Mouse (Mus musculus) layer of hippocampus, postnatal 14 days (tissue): ENCODE measurements around the gene Thbs4. TPM values are rescaled to one million over a fixed set of nuclear protein-coding genes. Genes with fewer than 3 reads are reported as not detected.

Experiments
- DNase-seq, 2 experiments: peaks; one replicate each; pipeline ENCODE4 v3.0.0; 2021 to 2022; ENCODE audit warnings: low spot score in 2 of 2, mixed read lengths in 1 of 2
- total RNA-seq, 2 experiments: library from RNA; stranded (reverse); gene quantifications; 2 replicates each; pipeline ENCODE4 v1.2.3; 2021

Gene Thbs4
- total RNA-seq, 2 experiments from 2014 or later: 11.7 to 13.5 TPM

DNA sequence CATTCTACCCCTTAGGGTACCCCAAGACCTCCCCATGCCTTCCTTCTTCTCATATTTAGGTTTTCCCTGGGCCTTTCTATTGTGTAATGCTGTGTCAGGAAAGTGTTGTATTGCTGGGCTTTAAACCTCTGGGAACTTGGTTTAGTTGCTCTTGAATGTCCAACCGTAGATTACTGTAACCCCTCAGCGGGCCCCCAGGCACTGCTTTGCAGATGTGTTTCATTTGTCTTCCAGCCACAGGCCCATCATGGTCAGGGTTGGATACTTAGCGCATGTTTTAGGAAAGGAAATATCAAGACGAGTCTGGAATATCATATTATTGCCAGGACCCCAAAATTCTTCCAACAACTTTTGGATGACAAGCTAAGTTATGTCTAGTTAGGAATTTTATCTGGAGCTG is 73.6 kb downstream of the Thbs4 start:
- DNase-seq: no peak

DNA sequence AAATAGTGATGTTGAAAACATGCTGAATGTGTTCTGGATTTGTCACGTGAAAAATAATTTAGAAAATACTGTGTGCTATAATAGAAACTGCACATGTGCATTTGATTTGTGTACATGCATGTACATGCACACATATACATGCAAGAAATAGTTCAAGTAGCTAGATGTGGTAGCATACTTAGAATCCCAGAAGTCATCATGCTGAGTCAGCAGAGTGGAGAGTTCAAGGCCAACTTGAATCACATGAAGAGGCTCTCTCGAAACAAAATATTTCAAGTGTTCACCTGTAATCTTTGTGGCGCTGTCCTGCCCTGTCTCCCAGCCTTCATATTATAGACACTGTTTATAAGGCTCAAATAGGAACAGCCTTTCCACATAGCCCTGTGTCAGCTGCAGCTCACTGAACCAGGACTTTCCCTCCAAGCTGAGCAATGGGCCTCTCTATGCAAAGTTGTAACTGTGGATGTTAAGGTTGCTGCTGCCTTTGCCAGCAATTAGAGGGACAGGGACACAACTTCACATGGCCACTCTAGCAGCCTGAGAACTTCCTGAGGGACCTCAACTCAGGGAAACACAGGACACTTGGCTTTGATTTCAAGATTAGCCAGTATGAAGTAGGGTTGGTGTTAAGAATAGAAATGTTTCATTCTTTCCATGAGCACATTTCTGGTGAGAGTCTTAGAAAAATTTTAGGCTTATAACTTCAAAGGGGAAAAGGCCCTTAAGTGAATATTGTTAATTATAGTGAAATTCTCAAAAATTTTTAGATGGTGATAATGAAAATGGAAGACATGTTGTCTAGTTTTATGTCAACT is 76.6 kb downstream of the Thbs4 start:
- no peak for DNase-seq

DNA sequence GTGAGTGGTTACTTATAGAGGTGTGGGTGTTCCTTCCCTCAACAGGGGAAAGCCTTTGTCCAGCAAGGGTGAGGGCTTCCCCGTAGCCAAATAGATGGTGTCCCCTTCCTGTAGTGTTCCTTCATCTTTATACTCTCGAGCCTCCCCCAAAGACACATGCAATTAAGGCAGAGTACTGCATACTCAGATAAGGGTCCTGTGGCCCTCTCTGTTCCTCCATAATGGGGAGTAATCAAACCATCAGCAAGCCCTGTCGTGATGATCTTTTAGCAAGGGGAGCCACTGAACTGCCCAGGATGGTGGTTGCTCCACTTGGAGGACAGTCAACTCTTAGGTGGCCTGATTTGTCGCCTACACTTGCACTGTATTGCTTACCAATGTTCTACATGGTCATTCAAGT is 82.0 kb downstream of the Thbs4 start:
- DNase-seq: no peak

DNA sequence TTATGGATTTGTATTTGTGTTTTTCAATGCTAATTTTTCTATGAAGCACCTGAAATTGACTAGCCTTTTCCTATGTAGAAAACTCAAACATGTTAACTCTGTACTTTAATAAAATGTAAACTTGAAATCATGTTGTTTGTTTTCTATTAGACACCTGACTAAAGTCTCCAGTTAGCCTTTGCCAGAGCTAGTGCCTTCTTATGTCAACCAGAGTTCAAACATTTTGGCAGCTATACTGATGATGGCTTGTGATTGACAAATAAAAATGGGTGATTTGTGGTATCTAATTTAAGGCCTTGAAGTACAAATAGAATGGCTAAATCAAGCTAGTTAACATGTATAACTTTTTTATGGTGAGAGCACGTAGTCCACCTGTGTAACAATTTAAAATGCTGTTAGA is 82.8 kb downstream of the Thbs4 start:
- no peak for DNase-seq

DNA sequence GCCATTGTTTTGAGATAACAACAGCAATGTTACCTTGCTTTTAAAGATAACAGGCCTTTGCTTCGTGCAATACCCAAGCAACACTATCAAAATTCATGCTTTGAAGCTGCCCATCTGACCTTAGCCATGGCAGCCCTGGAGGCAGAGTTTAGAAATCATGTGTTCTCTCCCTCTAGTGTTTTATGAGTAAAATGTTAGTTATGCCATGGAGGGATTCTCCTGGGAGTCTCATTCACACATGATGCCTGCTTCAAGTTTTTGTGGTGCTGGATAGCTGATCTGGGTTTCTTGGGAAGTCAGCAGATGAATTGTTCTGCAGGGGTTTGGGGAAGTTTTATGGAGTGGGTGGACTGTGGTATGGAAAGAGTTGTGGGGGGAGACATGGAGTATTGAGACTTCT is 84.3 kb downstream of the Thbs4 start:
- DNase-seq: no peak

DNA sequence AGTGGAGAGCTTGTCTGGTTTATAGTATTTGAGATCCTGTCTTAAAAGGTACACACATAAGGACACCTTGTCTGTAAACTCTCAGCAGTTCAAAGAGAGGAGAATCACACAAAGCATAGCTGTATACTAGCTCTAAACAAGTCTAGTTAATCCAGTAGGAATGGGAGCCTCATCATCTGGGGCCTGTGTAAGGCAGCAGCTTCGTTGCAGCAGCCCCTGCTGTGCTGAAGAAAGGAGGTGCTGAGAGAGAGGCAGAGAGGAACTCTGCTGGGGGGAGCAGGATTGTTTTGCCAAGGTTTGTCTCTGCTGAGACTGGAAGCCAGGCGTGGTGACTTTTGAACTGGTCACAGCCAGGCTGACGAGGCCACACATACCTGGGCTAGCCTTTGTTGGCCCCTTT is 85.1 kb downstream of the Thbs4 start:
- no peak for DNase-seq

DNA sequence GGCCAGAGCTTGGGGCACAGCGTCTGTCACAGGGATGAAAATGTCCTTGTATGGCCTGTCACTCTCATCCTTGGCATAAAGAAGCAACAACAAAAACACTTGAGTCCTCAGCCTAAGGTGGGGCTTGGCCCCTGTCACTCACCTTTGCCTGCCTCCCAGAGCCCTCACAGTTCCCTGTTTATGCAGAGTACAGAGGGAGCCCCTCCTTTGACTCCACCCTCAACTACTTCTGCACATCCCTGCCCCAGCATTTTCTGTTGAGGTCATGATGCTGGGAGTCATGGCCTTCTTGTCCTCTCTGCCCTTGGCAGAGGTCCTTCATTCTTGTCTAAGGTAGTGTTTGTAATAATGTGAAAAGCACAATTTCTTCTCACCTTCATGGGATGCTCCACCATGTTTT is 86.2 kb downstream of the Thbs4 start:
- DNase-seq: no peak

DNA sequence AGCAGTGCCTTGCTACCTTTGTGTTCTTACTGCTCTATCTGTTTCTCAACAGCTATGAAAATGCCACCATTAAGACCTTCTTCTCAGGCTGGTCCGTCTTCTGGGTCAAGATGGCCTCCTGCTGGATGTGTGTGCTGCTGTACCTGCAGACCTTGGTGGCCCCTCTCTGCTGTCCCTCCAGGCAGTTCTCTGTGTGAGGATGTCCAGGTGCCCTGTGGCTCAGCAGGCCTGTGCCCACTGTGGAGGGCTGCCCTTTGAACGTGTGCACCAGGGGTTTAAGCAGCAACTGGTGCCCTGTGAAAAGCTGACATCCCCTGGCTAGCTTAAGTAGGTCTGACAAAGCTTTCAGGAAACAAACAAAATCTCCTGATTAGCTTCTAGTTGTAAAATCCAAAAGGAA is 86.7 kb downstream of the Thbs4 start:
- DNase-seq: no peak

DNA sequence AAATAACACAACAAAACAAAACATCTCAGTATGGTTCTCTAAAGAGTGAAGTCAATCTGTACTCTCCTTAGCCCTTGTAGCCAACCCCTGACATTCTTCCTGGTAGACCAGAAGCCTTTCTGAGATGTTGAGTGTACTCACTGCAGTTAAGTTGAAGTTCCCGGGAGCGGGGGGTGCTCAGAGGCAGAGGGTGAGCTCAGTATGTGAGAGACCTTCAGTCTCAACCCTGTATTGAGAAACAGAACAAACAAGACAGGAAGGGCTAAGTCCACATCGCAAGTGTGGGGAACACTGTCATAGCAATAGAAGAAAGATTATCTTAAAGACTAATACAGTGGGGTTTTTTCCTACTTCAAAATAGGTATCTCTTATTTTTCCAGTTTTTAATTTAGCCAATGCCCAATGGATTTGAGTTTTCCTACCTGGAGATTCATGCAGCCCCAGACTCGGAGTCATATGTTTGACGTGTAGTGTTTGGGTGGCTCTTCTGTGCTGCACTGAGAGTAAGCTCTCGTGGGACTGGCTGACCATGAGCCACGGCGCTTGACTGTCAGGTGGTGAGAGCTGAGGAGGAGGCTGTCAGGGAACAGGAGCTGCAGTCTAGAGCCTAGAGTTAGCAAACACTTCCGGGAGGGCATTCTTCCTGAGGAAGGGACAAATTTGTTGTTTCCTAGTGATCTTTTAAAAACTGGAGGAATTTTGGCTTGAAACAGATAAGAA is 88.1 kb downstream of the Thbs4 start:
- DNase-seq: no peak

DNA sequence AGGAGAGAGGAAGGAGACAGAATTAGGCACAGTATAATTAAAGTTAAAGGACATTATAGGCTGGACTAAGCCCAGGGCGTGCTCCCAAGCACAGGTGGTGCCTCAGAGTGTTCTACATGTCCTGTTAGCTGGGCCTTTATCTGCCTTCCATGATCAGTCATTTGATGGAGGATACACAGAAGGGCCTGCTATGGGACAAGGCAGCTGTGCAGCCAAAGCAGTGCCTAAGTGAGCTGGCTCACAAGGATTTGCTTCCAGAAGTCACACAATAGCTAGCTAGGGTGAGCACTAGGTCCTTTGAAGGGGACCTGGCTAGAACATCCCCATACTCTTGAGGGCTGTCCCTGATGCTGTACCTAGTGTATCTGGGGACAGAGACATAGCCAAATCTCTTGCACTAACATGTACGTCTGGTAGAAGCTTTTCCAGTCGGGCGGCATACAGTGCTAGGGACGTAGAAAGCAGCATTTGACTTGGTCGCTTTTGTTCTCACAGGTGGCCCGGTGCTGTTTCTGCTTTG is 89.5 kb downstream of the Thbs4 start:
- no peak for DNase-seq

DNA sequence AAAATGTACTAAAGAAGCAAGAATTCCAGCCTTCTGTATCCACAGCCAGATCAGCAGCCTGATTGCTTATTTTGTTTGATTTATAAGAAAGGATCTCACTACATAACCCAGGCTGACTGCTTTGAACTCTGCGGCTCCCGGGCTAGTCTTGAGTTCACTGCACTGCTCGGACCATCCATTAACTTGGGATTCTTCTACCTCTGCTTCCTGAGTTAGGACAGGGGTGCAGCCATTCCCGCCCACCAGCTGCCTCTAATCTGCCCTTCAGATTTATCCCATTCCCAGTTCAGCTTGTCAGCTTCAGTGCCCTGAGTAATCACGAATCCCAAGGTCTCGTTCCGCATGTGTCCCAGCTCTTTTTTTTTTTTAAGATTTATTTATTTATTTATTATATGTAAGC is 90.4 kb downstream of the Thbs4 start:
- DNase-seq: no peak

DNA sequence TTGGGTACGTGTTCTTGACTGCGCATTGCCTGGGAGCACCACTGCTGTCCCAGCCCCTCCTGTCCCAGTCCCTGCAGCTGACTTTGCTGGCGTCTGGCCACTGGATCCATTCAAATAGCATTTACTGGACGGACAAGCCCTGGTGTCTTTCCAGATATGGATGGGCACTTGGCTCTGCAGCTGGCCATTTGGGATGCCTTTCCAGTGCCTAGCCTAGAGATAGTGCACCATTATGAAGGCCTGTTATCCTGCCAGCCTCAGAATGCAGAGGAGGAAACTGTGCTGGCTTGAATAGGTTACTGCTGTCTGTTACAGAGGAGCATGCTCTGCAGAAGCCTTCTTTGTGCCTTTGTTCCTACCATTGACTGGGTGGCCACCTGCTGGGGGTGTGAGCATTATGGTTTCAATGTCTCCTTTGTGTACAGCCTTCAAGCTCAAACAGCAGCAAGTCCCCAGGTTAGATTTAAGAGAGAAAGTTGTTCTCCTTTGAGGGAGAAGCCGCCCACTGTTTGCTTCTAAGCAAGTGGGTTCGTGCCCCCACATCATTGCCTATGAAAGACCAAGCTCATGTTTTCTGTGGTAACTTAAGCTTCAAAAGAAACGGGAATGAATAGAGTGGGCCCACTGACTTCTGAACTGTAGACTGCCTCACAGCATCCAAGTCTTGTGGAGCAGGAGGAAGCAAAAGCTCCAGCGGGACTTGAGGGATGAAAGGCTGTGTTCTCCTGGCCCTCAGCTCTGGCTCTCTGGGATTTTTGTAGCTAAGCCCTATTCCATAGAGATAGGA is 91.2 kb downstream of the Thbs4 start:
- peak; percentile 34 to 83 for DNase-seq

DNA sequence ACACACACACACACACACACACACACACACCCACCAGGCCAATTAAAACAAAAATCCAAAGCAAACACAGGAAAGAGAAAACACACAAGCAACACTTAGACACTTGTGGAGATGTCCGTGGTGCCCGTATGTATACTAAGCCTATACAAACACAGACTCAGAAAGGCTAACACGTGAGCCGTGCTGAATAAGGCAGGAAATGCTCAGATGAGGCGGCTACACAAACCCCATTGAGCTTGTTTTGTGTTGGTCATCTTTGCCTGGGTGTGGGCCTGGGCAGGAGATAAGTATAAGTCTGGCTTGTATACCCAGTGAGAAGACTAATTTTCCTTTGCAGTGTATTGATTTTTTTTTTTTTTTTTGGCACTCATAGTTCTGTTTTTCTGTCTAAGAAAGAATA is 92.6 kb downstream of the Thbs4 start:
- DNase-seq: no peak

Other genes with a start within 250 kb of the Thbs4 start
- not detected for gene Spz1, start 218.6 kb downstream of the Thbs4 start, total RNA-seq
- gene Serinc5, start 183.7 kb downstream of the Thbs4 start, total RNA-seq: 10 to 100 TPM; 70.0 to 72.2 TPM
- gene Mtx3, start 49.9 kb upstream of the Thbs4 start, total RNA-seq: 10 to 100 TPM; 32.3 to 33.1 TPM